Mouse (Mus musculus) embryo, embryonic 9.5 days (tissue): ENCODE results near the gene Spon1.

Source experiments
- DNase-seq: peaks from one replicate; pipeline ENCODE4 v3.0.0-alpha.2; 2017; ENCODE audit errors: extremely low spot score

The Spon1 gene

DNA sequence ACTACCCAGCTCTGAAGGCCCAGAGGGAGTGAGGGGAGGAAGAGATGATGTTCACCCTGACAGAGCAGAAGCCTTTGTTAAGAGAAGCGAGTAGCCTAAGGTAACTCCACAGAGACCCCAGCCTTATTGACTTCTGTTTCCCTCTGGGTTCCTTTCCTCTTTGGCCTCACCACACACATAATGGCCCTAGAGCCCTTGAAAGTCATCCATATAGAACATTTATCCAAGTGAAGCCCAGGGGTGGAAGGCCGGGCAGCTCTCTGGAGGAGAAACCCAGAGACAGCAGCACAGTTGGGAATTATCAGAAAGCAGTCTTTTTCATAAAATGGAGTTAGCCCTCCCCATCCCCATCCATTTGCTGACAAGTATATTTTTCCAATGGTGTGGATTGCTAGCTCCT lies 75.7 kb downstream of the Spon1 start:
- no peak for DNase-seq

DNA sequence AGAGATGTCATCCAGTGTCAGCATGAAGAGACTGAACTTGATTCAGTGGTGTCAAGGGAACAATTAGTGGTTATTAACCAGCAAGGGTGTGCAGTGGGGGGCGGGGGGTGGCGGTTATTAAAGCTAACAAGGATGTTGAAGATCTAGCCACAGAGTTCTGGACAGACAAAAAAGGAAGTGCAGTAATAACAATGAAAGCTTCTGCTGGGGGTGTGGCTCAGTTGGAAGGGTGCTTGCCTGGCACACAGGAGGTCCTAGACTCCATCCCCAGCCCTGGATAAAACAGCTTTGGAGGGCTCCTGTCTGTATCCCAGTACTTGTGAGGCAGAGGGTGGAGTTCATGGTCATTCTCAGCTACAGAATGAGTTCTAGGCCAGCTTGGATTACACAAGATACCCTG lies 77.4 kb downstream of the Spon1 start:
- no peak for DNase-seq

DNA sequence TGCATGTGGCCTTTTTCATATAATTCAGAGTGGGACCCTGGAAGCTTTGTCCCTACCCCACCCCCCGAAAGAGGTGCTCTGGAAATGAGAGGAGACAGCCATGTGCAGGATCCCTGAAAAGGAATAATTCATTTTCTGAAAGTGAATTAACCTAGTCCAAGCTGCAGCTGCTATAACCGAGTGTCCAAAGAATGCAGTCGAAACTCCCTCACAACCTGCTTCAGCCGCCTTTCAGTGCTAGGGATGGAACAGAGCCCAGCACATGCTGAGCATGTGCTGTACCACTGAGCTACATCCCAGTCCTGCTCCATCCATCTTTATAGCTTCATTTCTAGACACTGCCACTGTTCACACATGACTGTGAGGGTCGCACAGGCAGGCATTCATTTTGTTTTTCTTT lies 79.4 kb downstream of the Spon1 start:
- DNase-seq = no peak

DNA sequence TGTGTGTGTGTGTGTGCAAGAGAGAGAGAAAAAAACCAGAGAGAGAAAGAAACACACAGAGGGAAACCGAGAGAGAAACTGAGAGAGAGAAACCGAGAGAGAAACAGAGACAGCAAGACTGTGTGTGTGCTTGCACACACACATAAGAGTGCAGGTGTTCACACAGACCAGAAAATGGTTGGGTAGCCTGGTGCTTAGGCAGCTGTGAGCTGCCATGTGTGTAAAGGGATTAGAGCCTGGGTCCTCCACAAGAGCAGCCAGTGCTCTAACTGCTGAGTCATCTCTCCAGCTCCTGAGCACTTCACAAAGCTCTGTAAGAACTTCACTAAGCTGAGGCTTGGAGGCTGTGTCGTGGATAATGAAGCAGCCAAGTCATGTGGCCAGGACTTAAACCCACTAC lies 80.8 kb downstream of the Spon1 start:
- DNase-seq = no peak

DNA sequence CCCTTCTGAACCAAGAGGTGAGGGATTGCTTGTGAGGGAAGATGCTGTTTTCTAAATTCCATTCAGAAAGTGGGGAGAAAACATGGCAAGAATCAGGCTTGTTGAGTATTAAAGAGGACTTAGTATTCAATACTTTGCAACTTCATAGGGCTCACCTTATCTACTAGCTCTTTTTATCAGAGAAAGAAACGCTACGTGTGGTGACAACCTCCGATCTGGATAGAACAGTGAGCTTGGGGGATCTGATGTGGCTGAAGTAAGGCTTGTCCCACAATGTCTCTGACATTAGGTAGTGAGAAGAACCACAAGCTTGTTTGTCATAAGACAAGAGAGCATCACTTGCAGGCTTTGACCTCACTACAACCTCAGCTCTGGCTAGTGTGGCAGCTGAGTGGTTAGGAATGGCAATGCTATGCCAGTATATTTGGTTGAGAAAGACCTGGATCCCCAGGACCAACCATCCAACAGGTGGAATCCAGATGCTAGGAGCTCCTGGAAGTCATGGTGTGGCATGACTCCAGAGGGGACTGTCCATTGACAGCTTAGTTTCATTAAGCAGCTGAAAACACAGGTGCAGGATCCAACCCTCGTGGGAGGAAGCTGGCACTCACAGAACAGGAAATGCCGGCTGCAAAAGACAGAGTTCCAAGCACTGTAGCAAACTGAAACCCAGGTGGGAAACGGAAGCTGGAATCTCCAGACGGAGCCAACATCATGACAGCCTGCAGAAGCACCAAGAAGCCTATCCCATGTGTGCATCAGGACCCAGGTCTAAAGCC lies 81.4 kb downstream of the Spon1 start:
- DNase-seq = no peak

DNA sequence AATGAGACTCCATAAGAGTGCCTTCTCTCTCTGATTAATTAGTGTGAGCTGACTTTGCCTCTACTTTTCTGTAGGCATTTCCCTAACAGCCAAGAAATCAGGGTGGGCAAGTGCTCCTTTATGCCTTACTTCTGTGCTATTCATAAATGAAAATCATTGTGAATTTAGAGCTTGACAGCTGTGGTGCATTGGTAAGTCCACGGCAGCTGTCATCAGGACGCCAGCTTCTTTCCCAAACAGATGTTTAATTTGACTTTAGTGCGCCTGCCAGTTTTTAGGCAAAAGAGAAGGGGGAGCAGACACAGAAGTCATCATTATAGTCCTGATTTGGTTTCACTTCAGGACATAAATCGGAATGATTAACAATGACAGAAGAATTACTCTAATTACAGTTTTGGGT lies 84.6 kb downstream of the Spon1 start:
- DNase-seq = no peak

DNA sequence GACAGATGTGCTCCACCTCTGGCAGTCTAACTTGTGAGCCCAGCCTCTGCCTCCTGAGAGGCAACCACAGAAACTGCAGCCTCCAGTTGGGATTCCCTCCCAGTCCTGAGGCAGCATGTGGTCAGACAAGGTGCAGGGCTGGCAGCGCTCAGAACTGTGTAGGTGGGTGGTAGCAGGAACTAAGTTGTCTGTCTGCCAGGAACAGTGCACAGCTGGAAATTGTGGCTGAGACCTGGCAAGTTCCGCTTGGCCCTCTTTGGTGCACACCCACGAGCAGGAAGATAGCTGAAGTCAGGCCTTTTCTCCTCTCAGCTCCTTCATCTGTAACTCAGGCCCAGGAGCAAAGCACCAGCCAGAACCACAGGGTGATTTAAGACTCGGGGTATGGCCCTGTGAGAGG lies 89.6 kb downstream of the Spon1 start:
- DNase-seq = no peak

DNA sequence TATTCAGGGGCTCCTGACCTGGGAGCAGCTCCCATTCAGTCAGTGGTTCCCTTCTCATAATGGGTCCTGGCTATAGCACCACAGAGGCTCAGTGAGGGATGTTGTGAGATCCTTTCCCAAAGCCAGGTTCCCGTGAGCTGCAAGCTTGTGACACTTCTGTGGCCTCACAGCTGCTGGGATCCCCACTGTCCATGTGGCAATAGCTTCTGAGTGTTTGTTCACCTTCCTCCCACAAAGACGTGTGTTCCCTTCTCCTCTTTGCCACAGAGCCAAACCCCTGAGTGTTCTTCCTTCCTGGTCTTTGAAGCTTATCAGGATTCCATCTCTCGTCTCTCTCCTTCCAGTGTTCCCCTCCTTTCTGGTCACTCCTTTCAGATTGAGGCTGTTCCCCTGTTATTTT lies 90.3 kb downstream of the Spon1 start:
- DNase-seq = no peak

DNA sequence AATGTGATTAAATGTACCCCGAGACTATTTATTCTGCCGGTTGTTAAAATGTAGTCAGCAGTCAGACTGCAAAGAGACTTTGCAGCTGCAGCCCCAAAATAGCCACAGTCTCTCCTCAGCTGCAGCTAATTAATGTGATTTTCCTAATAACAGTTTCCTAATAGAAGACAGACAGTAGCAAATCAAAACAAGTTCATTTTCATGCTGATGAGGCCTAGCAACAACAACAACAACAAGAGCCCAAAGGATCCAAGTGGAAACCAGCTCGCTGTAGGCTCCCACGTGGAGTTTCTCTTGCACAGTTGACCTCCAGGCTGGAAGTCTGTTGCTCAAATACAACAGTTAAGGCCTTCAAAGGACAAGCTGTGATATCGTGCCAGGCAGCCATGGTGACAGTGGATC lies 93.7 kb downstream of the Spon1 start:
- no peak for DNase-seq

DNA sequence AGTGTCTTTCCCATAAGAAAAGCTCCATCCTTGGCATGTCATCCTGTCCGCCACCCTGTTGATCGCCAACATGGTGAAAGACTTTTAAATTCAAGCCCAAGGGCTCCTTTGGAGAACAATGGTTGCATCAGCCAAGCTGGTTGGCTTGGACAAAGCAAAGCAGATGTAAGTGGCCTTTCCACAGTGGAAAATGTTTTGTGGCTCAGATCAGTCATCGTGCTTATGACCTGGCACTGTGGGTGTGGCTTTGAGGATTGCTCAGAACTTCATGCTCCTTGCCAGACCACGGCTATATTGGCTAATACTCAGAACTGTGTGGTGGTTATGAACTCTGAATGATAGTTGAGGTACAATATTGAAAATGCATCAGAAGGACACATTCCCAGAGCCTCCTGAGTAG lies 96.2 kb downstream of the Spon1 start:
- DNase-seq = no peak

DNA sequence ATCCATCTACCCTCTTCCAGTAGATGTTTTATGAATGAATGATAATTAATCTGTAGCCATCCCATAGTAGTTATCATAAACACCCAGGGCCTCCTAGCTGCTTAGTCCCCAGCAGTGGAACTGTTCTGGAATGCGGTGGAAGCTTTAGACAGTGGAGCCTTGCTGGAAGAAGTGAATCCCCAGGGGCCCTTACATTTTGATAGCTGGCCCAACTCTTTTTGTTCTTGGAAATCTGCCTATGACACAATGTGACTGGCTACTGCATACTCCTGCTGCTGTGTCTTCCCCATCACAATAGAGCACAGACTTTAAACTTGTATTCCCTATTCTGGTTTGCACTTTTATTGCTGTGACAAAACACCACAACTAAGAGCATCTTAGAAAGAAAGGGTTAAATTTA lies 107.0 kb downstream of the Spon1 start:
- no peak for DNase-seq

DNA sequence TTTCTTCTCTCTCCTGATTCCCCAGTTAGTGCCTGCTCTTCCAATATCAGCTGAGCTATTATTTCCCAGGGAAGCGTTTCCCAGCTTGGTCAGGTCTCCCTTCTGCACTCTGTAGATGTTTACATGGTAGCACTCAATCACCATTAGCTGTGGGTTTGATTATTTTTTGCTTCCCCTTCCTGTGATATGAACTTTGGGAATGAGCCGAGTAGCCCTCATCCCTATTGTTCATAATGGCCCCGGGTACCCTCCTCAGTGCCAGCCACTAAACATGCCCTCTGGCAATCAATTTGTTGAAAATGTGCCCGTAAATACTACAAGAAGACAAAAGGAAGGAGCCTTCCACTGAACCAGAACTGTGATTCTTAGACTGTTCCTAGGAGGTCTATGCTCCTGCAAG lies 111.7 kb downstream of the Spon1 start:
- DNase-seq = no peak

DNA sequence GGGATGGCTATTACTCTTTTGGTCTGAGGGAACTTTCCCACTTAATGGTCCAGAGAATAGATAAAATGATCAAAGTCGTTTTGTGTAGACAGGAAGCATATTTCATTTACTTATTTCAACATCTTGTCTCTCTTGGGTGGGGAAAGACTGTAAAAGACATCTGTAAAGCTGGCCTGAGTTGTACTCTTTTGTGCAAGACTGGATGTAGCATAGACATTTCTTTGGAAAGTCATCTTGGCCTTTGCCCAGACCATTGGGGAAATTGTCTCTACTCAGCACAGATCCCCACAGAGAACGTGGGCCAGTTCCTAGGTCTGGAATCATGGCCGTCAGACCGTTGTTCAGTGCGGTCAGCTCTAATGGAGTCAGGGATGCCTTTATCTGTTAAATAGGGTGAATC lies 112.1 kb downstream of the Spon1 start:
- DNase-seq = no peak

DNA sequence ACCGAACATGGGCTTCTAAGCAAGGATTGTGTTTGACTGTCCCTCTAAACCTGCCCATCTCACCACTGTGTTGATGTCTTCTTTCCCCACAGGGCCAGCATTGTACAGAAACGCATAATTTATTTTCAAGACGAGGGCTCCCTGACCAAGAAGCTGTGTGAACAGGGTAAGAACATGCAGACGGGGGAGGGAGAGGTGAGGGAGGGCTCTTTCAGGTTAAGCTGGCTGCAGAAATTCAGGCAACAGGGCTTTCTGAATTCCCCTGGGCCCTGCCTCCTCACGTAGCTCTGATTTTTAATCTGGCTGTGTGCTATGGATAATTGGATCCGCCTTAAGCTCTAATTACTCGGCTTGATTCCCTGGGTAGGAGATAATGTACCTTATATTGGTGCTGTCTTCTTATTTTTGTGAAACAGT lies 113.3 kb downstream of the Spon1 start:
- no peak for DNase-seq

DNA sequence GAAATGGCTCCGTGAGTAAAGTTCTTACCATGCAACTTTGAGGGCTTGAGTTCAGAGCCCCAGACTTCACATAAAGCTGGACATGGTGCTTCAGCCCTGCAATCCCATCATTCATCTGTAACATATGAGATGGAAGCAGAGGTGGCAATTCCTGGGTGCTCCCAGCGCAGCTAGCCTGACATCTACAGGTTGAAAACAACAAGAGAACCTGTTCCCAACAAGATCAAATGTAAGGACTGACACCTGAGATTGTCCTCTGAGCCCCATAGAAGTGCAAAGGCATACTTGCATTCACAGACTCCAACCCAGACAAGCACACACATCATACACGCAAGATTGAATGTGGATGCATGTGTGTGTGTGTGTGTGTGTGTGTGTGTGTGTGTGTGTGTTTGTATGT lies 114.2 kb downstream of the Spon1 start:
- DNase-seq = no peak

DNA sequence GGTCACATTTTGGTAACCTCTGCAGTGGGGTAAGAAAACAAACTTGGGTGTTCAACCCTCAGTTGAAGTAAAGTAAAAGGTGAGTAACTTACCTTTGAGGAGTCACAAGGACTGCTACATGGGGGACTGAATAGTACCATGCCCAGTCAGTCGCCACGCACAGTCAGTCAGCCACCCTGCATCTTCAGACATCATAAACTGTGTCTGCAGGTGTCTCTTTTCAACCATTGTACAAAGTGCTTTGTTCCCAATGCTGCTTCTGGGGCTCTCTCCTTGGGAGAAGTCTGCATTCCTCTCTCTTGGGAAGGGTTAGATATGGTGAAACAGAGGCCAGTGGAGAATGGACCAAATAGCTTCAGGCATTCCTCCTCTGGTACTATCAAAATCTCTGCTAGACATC lies 125.0 kb downstream of the Spon1 start:
- DNase-seq = no peak

DNA sequence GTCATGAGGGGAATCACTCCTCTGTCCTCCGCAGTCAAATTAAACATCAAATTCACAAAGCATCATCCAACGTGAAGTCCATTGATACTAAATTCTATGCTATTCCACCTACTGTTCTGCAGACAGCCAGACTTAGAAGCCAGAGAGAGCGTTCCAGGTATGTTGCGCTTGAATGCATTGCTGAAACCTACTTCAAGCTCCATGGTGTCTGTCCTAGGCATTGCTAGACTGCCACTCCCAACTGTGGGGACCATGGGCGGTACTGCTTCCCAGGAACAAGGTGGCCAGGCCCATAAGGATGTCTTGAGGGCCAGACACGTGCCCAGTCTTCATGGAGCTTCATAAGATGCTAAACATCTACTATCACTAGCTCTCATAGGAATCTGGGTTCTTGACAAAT lies 125.7 kb downstream of the Spon1 start:
- no peak for DNase-seq

DNA sequence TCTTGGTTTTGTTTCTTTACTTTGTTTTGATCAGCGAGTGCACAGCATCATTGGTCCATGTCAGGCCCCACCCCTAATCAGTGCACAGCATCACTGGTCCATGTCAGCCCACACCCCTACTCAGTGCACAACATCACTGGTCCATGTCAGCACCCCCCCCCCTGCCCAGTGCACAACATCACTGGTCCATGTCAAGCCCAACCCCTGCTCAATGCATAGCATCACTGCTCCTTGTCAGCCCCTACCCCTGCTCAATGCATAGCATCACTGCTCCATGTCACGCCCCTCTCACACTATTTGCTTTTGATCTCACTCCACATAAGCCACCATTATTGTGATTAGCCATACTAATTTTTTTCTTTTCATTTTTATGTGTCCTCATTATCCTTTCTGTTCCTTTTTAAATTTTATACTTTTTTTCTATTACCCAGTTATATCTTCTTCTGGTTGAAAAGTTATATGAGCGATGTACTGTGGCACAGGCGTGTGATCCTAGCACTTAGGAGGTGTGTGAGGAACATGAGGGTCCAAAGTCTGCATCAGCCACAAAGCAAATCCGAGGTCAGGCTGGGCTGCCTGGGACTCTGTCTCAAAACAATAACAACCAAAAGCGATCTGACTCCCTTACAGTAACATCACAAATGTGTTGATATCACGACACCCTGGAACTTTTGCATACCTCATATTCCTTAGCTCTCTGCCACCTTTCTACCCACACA lies 128.3 kb downstream of the Spon1 start:
- no peak for DNase-seq

DNA sequence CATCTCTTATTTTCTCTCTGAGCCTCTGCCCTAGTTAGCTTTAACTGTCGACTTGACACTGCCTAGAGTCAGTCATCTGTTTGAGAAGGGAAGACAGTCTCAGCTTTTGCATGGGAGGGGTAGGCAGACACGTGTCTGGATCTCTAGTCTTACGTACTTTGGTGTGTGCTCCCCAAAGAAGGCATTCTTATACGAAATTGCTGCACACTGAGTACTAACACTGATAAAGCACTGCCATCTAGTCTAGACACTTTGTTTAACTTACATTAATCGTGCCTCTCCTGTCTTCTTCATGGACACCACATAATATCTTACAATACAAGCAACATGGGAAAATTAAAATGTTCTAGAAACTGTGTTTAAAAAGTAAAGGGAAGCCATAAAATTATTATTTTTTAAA lies 129.5 kb downstream of the Spon1 start:
- DNase-seq = no peak

DNA sequence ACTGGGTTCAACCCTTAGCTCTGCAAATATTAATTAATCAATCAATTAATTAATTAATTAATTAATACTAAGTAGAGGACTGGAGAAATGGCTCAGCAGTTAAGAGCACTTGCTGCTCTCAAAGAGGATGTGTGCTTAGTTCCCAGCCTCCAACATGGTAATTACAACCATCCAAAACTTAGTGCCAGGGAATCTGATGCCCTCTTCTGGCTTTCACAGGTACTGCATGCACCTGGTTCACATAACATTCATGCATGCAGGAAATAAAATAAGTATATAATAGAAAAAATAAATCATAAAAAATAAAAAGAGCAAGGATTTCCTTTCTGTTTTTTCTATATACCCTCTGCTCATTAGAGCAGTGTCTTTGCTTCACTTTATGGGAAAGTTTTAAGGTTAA lies 132.6 kb downstream of the Spon1 start:
- no peak for DNase-seq

DNA sequence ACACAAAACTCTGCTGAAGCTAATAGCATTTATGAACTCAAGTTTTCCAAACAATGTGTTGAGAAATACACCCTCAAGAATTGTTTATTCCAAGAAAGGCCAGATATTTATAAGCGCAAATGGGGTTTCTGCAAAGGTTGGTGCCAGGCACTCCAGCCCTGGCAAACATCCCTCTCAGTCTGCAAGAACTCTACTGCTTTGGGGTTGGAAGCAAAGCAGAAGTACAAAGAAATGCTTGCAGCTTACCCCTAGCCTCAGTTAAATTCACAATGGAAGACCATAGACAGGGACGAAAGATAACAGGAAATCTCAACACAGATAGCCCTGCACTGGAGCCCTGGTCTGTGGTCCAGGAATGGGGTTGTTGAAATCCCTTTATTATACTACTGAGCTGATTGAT lies 135.7 kb downstream of the Spon1 start:
- DNase-seq = no peak

DNA sequence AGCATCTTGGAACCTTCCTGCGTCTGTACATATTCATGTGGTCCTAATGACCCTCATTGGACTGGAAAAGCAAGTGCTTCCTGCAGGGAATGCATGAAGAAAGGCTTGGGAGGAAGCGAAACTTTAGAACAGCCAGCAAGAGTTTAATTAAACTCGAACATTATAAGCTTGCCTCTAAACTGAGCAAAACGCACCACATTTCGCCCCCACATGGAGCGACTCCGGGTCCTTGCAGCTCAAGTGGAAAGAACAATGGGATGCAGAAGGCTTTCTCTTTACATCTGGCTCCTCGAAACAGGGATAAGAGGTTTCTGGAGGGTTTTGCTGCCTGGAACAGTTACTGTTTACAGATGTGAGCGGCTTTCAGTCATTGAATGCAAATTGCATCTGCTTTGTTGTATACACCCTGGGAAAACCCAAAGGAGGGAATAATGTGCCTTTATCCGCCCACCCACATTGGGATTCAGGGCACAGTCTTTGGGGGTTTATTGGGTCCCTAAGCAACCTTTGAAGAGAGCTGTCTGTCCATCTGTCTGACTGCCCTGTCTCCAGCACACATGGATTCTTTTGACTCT lies 136.2 kb downstream of the Spon1 start:
- peak; percentile 17 for DNase-seq

DNA sequence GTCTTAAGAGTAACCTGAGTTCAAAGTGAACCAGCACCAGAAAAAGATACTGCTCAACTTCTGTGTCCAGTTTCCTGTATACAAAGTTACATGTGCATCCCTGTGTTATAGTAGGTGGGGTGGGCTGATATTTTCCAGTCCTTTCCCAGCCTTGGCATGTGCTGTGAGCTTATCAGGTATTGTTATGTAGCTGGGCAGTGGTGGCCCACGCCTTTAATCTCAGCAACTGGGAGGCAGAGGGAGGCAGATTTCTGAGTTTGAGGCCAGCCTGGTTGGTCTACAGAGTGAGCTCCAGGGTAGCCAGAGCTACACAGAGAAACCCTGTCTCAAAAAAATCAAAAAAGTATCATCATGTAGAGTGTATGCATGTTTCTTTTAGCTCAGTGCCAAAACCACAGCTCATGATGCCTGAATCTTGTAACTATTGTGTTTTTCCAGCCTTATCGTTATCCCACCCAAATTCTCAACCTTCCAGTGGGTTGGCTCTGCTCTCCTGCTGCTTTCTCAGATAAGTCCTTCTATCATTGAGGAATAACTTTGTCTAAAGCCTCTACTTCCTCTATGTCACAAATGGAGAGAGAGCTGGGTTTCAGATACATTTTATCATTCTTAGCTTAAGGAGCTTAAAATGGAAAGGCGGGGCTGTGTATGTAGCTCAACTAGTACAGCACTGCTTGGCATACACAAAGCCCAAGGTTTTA lies 137.5 kb downstream of the Spon1 start:
- no peak for DNase-seq
